Mouse (Mus musculus) ES-Bruce4 (cell line): ENCODE measurements at regions not wholly inside any gene's neighbourhood (a gene's known extent, or its start where the extent isn't known, plus 50 kb on each side); places are given as distances from the start of the nearest gene placed in this dataset.

Source experiments
- H3K27ac ChIP-seq: 2 replicates; pipeline ENCODE4 v1.5.1; 2012; ENCODE audit warnings: low read length, inconsistent platforms; ENCODE audit not compliant: insufficient read depth
- H3K27me3 ChIP-seq: 2 replicates; pipeline ENCODE4 v1.6.1; 2012; ENCODE audit warnings: mild to moderate bottlenecking, low read length, inconsistent platforms; ENCODE audit not compliant: control insufficient read depth, poor library complexity, insufficient read depth, severe bottlenecking
- H3K36me3 ChIP-seq: 2 replicates; pipeline ENCODE4 v1.6.1; 2012; ENCODE audit warnings: inconsistent platforms, mild to moderate bottlenecking, low read length, moderate library complexity; ENCODE audit not compliant: control insufficient read depth, poor library complexity, insufficient read depth, severe bottlenecking
- H3K4me1 ChIP-seq: one replicate; pipeline ENCODE4 v1.8.1; 2011; ENCODE audit warnings: low read length; ENCODE audit not compliant: control insufficient read depth, insufficient read depth
- H3K4me3 ChIP-seq: 2 replicates; pipeline ENCODE4 v1.5.1; 2011; ENCODE audit warnings: low read depth, mild to moderate bottlenecking, low read length
- H3K9ac ChIP-seq: 2 replicates; pipeline ENCODE4 v1.6.1; 2012; ENCODE audit warnings: low read depth, mild to moderate bottlenecking, inconsistent platforms; ENCODE audit not compliant: poor library complexity, severe bottlenecking
- H3K9me3 ChIP-seq: replicated peaks from 2 replicates; pipeline ENCODE4 v1.6.1; 2012; ENCODE audit warnings: mild to moderate bottlenecking, low read length, inconsistent platforms; ENCODE audit not compliant: control insufficient read depth, poor library complexity, insufficient read depth, severe bottlenecking
- CTCF ChIP-seq: IDR thresholded peaks from one replicate; pipeline ENCODE4 v1.8.1; 2011; ENCODE audit warnings: low read depth, low read length
- EP300 ChIP-seq: IDR thresholded peaks from 2 replicates; pipeline ENCODE4 v1.6.1; 2011; ENCODE audit warnings: low read depth, low read length; ENCODE audit not compliant: insufficient read depth
- POLR2A ChIP-seq: IDR thresholded peaks from one replicate; pipeline ENCODE4 v1.8.1; 2011; ENCODE audit warnings: low read length; ENCODE audit not compliant: insufficient read depth

DNA sequence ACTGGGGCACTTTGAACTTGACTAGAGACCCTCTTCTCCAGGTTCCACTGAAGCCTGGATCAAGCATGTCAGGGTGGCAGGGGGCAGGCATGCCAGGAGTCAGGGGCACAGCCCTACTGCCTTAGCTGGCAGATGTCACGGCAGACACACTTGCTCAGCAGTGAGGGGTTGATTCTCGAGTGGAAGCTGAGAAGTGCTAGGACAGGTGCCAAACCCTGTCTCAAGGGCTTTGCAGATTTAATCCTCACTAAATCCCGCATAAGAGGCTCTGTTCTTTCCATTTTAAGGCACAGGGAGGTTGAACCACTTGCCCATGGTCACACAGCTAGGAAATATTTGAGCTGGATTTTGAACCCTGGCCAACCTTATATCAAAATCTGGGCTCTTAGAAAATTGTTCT is 223.5 kb upstream of the Mvb12b start:
- Histone ChIP-seq H3K36me3 (no peaks in the 10 kb centered on the region), H3K9me3 (no peaks in the 10 kb centered on the region), H3K27me3 (no peaks in the 10 kb centered on the region), H3K27ac (no peak overlapping the region), H3K9ac (no peak overlapping the region), H3K4me1 (no peaks in the 10 kb centered on the region), H3K4me3 (no peak overlapping the region)
- TF ChIP-seq POLR2A: no peak
- no peak for TF ChIP-seq EP300
- TF ChIP-seq CTCF: no peak

DNA sequence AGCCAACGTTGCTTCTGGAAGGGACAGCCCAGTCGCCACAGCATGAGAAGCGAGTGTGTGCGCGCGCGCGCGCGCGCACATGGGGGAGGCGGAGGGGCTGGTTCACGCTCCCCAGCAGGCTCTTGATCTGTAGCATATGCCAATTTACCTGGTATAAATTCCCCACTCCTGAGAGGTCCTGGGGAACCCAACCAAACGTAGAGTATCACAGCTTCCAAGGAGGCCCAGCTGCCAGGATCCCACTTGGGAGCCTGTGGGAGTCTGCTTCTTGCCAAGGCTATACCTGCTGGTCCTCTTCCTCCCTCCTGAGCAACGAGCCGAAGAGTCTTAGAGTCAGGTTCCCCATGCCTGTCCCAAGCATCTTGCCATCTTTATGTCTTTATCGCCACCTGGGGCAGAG is 222.8 kb upstream of the Mvb12b start:
- TF ChIP-seq CTCF (no peak), EP300 (no peak), POLR2A (no peak)
- Histone ChIP-seq H3K27me3 (no peaks in the 10 kb centered on the region), H3K4me1 (no peaks in the 10 kb centered on the region), H3K4me3 (no peak overlapping the region), H3K27ac (no peak overlapping the region), H3K9me3 (no peaks in the 10 kb centered on the region), H3K36me3 (no peaks in the 10 kb centered on the region), H3K9ac (no peak overlapping the region)

DNA sequence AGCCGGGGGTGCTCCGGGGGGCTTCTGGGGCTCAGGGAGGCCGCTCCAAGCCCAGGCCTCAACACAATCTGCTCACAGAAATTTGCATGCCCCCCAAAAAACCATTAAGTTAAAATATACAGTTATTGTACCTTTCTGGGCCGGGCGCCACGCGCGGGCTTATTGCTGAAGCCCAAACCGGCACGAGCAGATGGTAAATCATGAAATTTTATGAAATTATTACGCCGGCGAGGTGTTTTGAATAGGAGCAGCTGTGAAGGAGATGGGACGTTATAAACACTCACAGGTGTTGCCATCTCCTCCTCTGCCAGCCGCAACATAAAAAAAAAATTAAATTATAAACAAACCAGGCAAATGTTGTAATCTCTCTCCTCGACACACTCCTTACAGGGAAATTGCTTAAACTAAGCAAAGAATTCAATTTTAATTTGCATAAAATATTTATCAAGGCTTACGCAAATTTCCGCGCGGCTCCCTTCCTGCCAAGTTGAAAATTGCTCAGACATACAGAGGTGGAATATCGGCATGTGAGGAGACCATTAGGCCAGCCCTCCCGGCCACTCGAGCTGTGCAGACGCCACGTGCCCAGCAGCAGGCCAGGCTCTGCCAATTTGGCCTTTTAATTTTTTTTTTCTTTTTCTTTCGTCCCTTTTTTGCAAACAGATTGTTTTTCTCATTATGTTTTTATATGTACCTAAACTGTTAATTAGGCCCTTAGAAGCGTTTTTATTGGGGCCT is 220.0 kb upstream of the Mvb12b start:
- Histone ChIP-seq H3K4me3 (no peak overlapping the region), H3K4me1 (no peaks in the 10 kb centered on the region), H3K9me3 (no peaks in the 10 kb centered on the region), H3K27ac (no peak overlapping the region), H3K9ac (no peak overlapping the region), H3K27me3 (no peaks in the 10 kb centered on the region), H3K36me3 (no peaks in the 10 kb centered on the region)
- no peak for TF ChIP-seq POLR2A
- no peak for TF ChIP-seq EP300
- TF ChIP-seq CTCF: no peak

DNA sequence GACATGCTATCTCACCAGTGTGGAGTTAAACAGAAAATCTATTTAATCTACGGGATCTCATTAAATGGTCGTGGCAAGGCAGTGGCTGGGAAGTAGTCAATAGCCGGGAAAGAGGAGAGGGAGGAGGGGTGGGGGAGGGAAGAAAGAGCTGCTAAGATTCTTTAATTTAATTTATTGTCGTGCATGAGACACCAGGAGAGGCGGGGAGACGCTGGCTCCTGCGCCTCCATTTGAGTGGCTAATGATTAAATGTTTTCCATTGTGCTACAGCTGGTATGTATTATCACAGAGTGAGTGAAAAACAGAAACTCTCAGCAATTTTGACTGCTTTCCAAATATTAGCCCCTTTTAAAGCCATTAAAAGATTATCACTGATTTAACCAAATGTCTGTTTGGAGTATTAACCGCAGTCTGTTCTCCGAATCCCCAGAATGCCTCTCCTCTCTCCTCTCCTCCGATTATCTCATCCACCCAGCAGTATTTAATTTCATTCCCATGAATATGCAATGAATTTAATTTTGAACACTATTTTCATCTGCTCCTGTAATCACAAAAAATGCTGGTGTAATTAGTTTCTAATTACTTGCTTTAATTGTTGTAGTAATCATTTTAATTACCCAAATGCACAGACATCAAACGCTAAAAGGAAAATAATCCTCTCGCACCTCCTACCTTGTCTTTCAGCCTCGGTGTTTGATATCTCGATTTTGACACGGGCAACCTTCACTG is 219.3 kb upstream of the Mvb12b start:
- H3K27me3 ChIP-seq: no peaks in the 10 kb centered on the region

DNA sequence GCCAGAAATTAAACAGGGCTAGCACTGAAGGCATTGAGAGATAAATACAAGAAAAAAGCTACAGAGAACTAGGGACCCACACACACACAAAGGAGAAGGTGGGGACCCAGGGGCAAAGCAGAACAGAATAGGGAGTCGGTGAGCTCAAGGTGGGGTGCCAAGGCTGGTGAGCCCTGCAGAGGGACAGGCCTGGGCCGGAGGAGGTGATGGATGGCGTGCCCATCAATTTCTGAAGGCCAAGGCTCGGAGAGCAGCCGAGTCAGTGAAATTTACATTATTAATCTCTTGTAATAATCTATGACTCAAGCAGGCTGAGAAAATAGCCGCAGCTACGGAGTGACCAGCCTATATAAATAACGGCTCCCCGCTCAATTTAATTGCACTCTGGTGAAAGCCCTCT is 218.5 kb upstream of the Mvb12b start:
- Histone ChIP-seq H3K9me3 (no peaks in the 10 kb centered on the region), H3K4me3 (no peak overlapping the region), H3K27ac (no peak overlapping the region), H3K36me3 (no peaks in the 10 kb centered on the region), H3K4me1 (no peaks in the 10 kb centered on the region), H3K9ac (no peak overlapping the region), H3K27me3 (no peaks in the 10 kb centered on the region)
- TF ChIP-seq CTCF (no peak), POLR2A (no peak), EP300 (no peak)

More for the DNA sequence above, 219.3 kb upstream of the Mvb12b start:
- H3K36me3 ChIP-seq: no peaks in the 10 kb centered on the region
- H3K4me1 ChIP-seq: no peaks in the 10 kb centered on the region
- no peak overlapping the region for H3K9ac ChIP-seq
- H3K4me3 ChIP-seq: no peak overlapping the region
- H3K27ac ChIP-seq: no peak overlapping the region
- TF ChIP-seq CTCF (no peak), POLR2A (no peak), EP300 (no peak)
- H3K9me3 ChIP-seq: no peaks in the 10 kb centered on the region
